Mouse (Mus musculus) MEL (cell line): ENCODE measurements around the gene St8sia2. TPM values are rescaled to one million over a fixed set of nuclear protein-coding genes. Genes with fewer than 3 reads are reported as not detected.

Experiments used
- DNase-seq: peaks from one replicate; pipeline ENCODE4 v3.0.0; 2011; ENCODE audit warnings: low read depth, low spot score
- H3K27ac ChIP-seq: 2 replicates; pipeline ENCODE4 v1.5.1; 2012; ENCODE audit warnings: low read depth, mild to moderate bottlenecking, control low read depth, low read length, moderate library complexity; ENCODE audit not compliant: control insufficient read depth
- H3K27me3 ChIP-seq, 2 experiments: fragments of 150-350 bp in 1 of 2; sonication (generic) in 1 of 2; 2 replicates each; pipeline ENCODE4 v1.6.1; 2012; ENCODE audit warnings: low read length in 2 of 2, mild to moderate bottlenecking in 2 of 2, improper control_type of control experiment in 1 of 2, moderate library complexity in 1 of 2; ENCODE audit not compliant: insufficient read depth in 2 of 2, control insufficient read depth in 1 of 2
- H3K36me3 ChIP-seq, 2 experiments: 2 replicates each; pipeline ENCODE4 v1.6.1; 2012 to 2014; ENCODE audit warnings: low read length in 2 of 2, improper control_type of control experiment in 1 of 2, inconsistent platforms in 1 of 2, mild to moderate bottlenecking in 1 of 2; ENCODE audit not compliant: insufficient read depth in 2 of 2, control insufficient read depth in 1 of 2
- H3K4me1 ChIP-seq, 2 experiments: fragments of 150-350 bp in 1 of 2; sonication (generic) in 1 of 2; 2 replicates each; pipeline ENCODE4 v1.6.1; 2012; ENCODE audit warnings: low read length in 2 of 2, improper control_type of control experiment in 1 of 2, mild to moderate bottlenecking in 1 of 2; ENCODE audit not compliant: insufficient read depth in 2 of 2, control insufficient read depth in 1 of 2
- H3K4me3 ChIP-seq, 2 experiments: fragments of 150-350 bp in 1 of 2; sonication (generic) in 1 of 2; 2 replicates each; pipeline ENCODE4 v1.5.1; 2012; ENCODE audit warnings: low read depth in 2 of 2, low read length in 2 of 2, mild to moderate bottlenecking in 2 of 2, moderate library complexity in 2 of 2, control low read depth in 1 of 2, improper control_type of control experiment in 1 of 2; ENCODE audit not compliant: control insufficient read depth in 1 of 2, insufficient read depth in 1 of 2
- H3K79me2 ChIP-seq: 2 replicates; pipeline ENCODE4 v1.6.1; 2012; ENCODE audit warnings: mild to moderate bottlenecking, low read length, moderate library complexity; ENCODE audit not compliant: control insufficient read depth, poor library complexity, insufficient read depth
- H3K9ac ChIP-seq: 2 replicates; pipeline ENCODE4 v1.6.1; 2012; ENCODE audit warnings: low read depth, mild to moderate bottlenecking, control low read depth, low read length, moderate library complexity; ENCODE audit not compliant: control insufficient read depth, poor library complexity, severe bottlenecking
- H3K9me3 ChIP-seq: fragments of 150-350 bp; sonication (generic); replicated peaks from 2 replicates; pipeline ENCODE4 v1.6.1; 2012; ENCODE audit warnings: mild to moderate bottlenecking, low read length, improper control_type of control experiment, moderate library complexity; ENCODE audit not compliant: insufficient read depth
- BHLHE40 ChIP-seq: IDR thresholded peaks from 2 replicates; pipeline ENCODE4 v1.6.1; 2012; ENCODE audit warnings: low read depth, mild to moderate bottlenecking, inconsistent platforms, low read length, improper control_type of control experiment, borderline replicate concordance
- ELF1 ChIP-seq: IDR thresholded peaks from 2 replicates; pipeline ENCODE4 v1.6.1; 2014; ENCODE audit warnings: low read depth, mild to moderate bottlenecking, inconsistent platforms, low read length, improper control_type of control experiment, moderate library complexity
- JUND ChIP-seq: IDR thresholded peaks from 2 replicates; pipeline ENCODE4 v1.6.1; 2011; ENCODE audit warnings: low read depth, mild to moderate bottlenecking, improper control_type of control experiment, low read length
- MAFK ChIP-seq: IDR thresholded peaks from 2 replicates; pipeline ENCODE4 v1.6.1; 2011; ENCODE audit warnings: low read depth, mild to moderate bottlenecking, low read length, improper control_type of control experiment, borderline replicate concordance
- MXI1 ChIP-seq: IDR thresholded peaks from 2 replicates; pipeline ENCODE4 v1.6.1; 2011; ENCODE audit warnings: mild to moderate bottlenecking, low read depth, low read length, improper control_type of control experiment
- MYB ChIP-seq: IDR thresholded peaks from 2 replicates; pipeline ENCODE4 v1.6.1; 2011; ENCODE audit warnings: mild to moderate bottlenecking, low read depth, low read length, improper control_type of control experiment
- NELFE ChIP-seq: IDR thresholded peaks from 2 replicates; pipeline ENCODE4 v1.6.1; 2011; ENCODE audit warnings: low read depth, low read length, improper control_type of control experiment
- NRF1 ChIP-seq: IDR thresholded peaks from 2 replicates; pipeline ENCODE4 v1.6.1; 2014; ENCODE audit warnings: low read depth, mild to moderate bottlenecking, inconsistent platforms, low read length, improper control_type of control experiment, moderate library complexity; ENCODE audit not compliant: poor library complexity, insufficient read depth, severe bottlenecking
- POLR2A ChIP-seq, 2 experiments: IDR thresholded peaks; 2 replicates each; pipeline ENCODE4 v1.6.1; 2011 to 2012; ENCODE audit warnings: low read length in 2 of 2, mild to moderate bottlenecking in 2 of 2, control low read depth in 1 of 2, improper control_type of control experiment in 1 of 2, low read depth in 1 of 2, moderate library complexity in 1 of 2; ENCODE audit not compliant: control insufficient read depth in 1 of 2, insufficient read depth in 1 of 2, poor library complexity in 1 of 2
- POLR2AphosphoS2 ChIP-seq: IDR thresholded peaks from 2 replicates; pipeline ENCODE4 v1.6.1; 2011; ENCODE audit warnings: low read length, improper control_type of control experiment
- SMC3 ChIP-seq: IDR thresholded peaks from 2 replicates; pipeline ENCODE4 v1.6.1; 2011; ENCODE audit warnings: low read depth, low read length, improper control_type of control experiment
- TAL1 ChIP-seq: IDR thresholded peaks from 2 replicates; pipeline ENCODE4 v1.6.1; 2012; ENCODE audit warnings: mild to moderate bottlenecking, inconsistent platforms, low read length, moderate library complexity, mixed read lengths
- TCF12 ChIP-seq: IDR thresholded peaks from 2 replicates; pipeline ENCODE4 v1.6.1; 2014; ENCODE audit warnings: low read depth, mild to moderate bottlenecking, inconsistent platforms, low read length, improper control_type of control experiment, moderate library complexity
- USF1 ChIP-seq: IDR thresholded peaks from 2 replicates; pipeline ENCODE4 v1.6.1; 2014; ENCODE audit warnings: low read depth, mild to moderate bottlenecking, inconsistent platforms, low read length, improper control_type of control experiment, moderate library complexity
- USF2 ChIP-seq, 2 experiments: IDR thresholded peaks; 2 replicates each; pipeline ENCODE4 v1.6.1; 2011 to 2012; ENCODE audit warnings: improper control_type of control experiment in 2 of 2, low read length in 2 of 2, borderline replicate concordance in 1 of 2, inconsistent platforms in 1 of 2, low read depth in 1 of 2, mild to moderate bottlenecking in 1 of 2; ENCODE audit not compliant: insufficient read depth in 1 of 2
- polyA plus RNA-seq, 2 experiments: library from polyadenylated mRNA; stranded (reverse) in 1 of 2; unstranded in 1 of 2; fragments of >175 nt in 1 of 2; fragments of >200 nt in 1 of 2; gene quantifications; 2 replicates each; pipeline versions ENCODE4 v1.2.1 to v1.2.4; 2012; ENCODE audit warnings: low replicate concordance in 2 of 2, low read depth in 1 of 2; ENCODE audit not compliant: insufficient read length in 2 of 2, insufficient read depth in 1 of 2, missing spikeins in 1 of 2
- total RNA-seq: library from RNA; depleted of rRNA; stranded (reverse); fragments of 300-350 nt; gene quantifications from 2 replicates; pipeline ENCODE4 v1.2.3, GENCODE M21; 2012

The St8sia2 gene
- total and polyA plus RNA-seq, 3 experiments, result not detected

GRCm38 (mm10) chr7:73939236-73939635 lies 74.3 kb downstream of the St8sia2 start:
- Histone ChIP-seq H3K27ac (no peak overlapping the region), H3K9me3 (no peaks in the 10 kb centered on the region), H3K27me3 (no peaks in the 10 kb centered on the region)

DNA sequence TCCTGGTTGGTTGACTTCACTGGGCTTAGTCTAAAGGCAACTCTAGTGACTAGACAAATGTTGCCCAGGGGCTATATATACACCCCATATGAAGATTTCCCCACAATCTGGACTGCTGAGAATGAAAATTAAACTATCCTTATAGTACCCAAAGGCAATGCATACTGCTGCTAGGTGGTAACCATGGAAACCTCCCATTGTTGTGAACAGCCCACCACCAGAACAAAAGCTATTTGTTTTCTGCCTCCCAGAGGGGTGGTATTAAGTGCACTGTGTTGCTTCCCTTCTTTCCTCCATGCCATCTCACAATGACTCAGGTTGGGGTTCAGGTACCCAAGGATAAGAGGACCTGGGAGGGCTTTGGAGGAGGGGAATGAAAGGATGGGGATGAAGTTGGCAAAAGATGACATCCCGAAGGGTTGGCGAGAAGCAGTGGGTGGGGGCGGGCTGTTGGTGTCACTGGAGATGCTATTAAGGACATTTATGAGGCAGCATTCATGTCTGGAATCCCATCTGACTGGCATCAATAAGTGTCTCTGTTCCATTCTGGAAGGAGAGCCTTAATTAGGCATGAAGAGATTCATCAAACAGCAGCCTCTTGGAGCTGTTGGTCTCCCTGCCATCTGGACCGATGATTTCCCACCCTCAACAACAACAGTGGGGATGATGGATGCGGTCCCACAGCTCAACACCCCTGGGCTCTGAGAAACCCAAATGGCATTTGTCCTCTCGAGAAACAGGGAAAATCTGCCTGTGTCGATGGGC lies 75.3 kb downstream of the St8sia2 start:
- Histone ChIP-seq H3K79me2 (no peaks in the 10 kb centered on the region), H3K9ac (no peak overlapping the region), H3K4me3 (no peak overlapping the region), H3K27me3 (no peaks in the 10 kb centered on the region), H3K4me1 (no peaks in the 10 kb centered on the region), H3K9me3 (no peaks in the 10 kb centered on the region), H3K27ac (no peak overlapping the region)
- DNase-seq, result no peak
- TF ChIP-seq NELFE (no peak), NRF1 (no peak), SMC3 (no peak), MAFK (no peak)
- TF ChIP-seq, all 39 proteins: peak for 0
- no peaks in the 10 kb centered on the region for H3K36me3 ChIP-seq

More at GRCm38 (mm10) chr7:73939236-73939635, 74.3 kb downstream of the St8sia2 start:
- no peak overlapping the region for H3K4me3 ChIP-seq
- TF ChIP-seq USF1 (no peak), ELF1 (no peak), MAFK (no peak), BHLHE40 (no peak), NELFE (no peak), POLR2A (IDR thresholded peaks at IDR 0.05; ENCODE audit: control insufficient read depth in 1 of 2, insufficient read depth in 1 of 2, low read depth in 1 of 2, low read length in 2 of 2, poor library complexity in 1 of 2) (no peak), POLR2AphosphoS2 (no peak), MXI1 (no peak), TAL1 (no peak), MYB (no peak)
- H3K79me2 ChIP-seq, result no peaks in the 10 kb centered on the region
- DNase-seq, result no peak
- no peak overlapping the region for H3K9ac ChIP-seq
- no peaks in the 10 kb centered on the region for H3K36me3 ChIP-seq
- no peaks in the 10 kb centered on the region for H3K4me1 ChIP-seq

- Histone ChIP-seq H3K4me3 (no peak overlapping the region), H3K36me3 (no peaks in the 10 kb centered on the region), H3K27ac (no peak overlapping the region), H3K9ac (no peak overlapping the region), H3K27me3 (no peaks in the 10 kb centered on the region), H3K79me2 (no peaks in the 10 kb centered on the region), H3K9me3 (no peaks in the 10 kb centered on the region), H3K4me1 (no peaks in the 10 kb centered on the region)
- no peak for DNase-seq
- TF ChIP-seq JUND, result no peak
- no peak for TF ChIP-seq NRF1
- TF ChIP-seq POLR2AphosphoS2, result no peak
- no peak for TF ChIP-seq USF2 (IDR thresholded peaks at IDR 0.05; ENCODE audit: borderline replicate concordance in 1 of 2, insufficient read depth in 1 of 2, low read depth in 1 of 2, low read length in 2 of 2)
- TF ChIP-seq MAFK, result no peak
- no peak for TF ChIP-seq MYB
- TF ChIP-seq TCF12, result no peak
Observed at GRCm38 (mm10) chr7:73936119-73936518, 77.4 kb downstream of the St8sia2 start.
